Mouse (Mus musculus): ENCODE results near the gene Ybx1.

Gene Ybx1

GRCm38 (mm10) chr4:119233256-119233901, 61.0 kb downstream of the Ybx1 start:
- DNase-seq (ENCODE audit: low spot score) = peak; percentile 32

DNA sequence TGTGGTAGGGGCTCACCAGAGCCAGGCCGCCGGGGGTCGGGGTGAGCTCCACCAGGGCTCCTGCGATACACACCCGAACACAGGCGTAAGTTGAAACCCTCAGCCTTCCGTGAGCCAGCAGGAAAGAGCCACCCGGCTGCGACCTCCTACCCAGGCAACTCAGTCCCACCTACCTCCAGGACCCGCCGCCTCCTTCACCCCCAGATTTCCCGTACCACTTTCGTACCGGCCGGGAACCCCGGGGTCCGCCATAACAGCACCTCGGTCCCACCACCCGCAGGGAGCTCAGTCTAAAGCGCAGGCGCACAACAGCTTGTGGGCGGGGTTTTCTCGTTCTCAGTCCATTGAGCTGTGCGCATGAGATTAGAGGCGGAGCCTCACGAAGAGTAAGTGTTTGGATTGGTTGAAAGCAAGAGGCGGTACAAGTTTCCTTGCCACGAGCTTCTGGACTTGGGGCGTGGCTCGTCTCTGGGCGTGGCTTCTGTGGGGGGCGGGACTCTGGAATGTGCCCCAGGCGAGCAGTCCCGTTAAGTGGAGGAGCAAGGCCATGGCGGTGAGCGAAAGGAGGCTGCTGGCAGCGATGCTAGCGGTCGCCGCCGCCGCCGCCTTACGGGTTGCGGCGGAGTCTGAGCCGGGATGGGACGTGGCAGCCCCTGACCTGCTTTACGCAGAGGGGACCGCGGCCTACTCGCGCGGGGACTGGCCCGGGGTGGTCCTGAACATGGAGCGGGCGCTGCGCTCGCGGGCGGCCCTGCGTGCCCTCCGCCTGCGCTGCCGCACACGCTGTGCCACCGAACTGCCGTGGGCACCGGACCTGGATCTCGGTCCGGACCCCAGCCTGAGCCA, 61.8 kb downstream of the Ybx1 start, which contains the start of the genes AU022252 and P3h1:
AU022252 (minus strand) TSS at position 303 of the 846 bp plus-strand sequence.
P3h1 (plus strand) TSS at position 506 of the 846 bp plus-strand sequence.
- peak; percentile 98 for DNase-seq (ENCODE audit: low spot score)

Data from urinary bladder, postnatal 25 days (tissue).